In genomic region chr17:3285030-3285671, GRCm38 (mm10) we compare ENCODE assay signal across 8 mouse cellular contexts. TPM values are rescaled to one million over a fixed set of nuclear protein-coding genes. Genes with fewer than 3 reads are reported as not detected.
DNase-seq lines count a peak whose midpoint lies in the region; ATAC-seq and TF ChIP-seq lines count a peak whose summit lies in the region.

No protein-coding gene starts in this region.

- no peak overlapping the region for H3K4me2 ChIP-seq in heart, embryonic 14.5 days (ENCODE audit: low read length)
- H3K4me2 ChIP-seq in lung, embryonic 16.5 days (ENCODE audit: low read depth, low read length) = no peak overlapping the region
- H3K4me2 ChIP-seq in liver, postnatal 0 days (ENCODE audit: low read depth, low read length) = no peak overlapping the region

- no peaks in the 10 kb centered on the region for H3K36me3 ChIP-seq in heart, embryonic 14.5 days (ENCODE audit: control insufficient read depth, insufficient read depth, low read length)
- no peaks in the 10 kb centered on the region for H3K36me3 ChIP-seq in lung, embryonic 16.5 days (ENCODE audit: control insufficient read depth, insufficient read depth, low read length)
- no peaks in the 10 kb centered on the region for H3K36me3 ChIP-seq in liver, postnatal 0 days (replicated peaks; ENCODE audit: insufficient read depth, low read length)

- H3K4me1 ChIP-seq in heart, embryonic 14.5 days (ENCODE audit: control insufficient read depth in 2 of 2, insufficient read depth in 2 of 2, low read length in 2 of 2) = peaks cover 1 to 4% of the 10 kb centered on the region in 2 experiments; a peak in 1 of 4 replicates
- H3K4me1 ChIP-seq in lung, embryonic 16.5 days (replicated peaks; ENCODE audit: control insufficient read depth, insufficient read depth, low read length) = peaks cover 11% of the 10 kb centered on the region
- H3K4me1 ChIP-seq in liver, postnatal 0 days (ENCODE audit: insufficient read depth) = no peaks in the 10 kb centered on the region

- no peak overlapping the region for H3K9ac ChIP-seq in heart, embryonic 14.5 days (ENCODE audit: low read length)
- no peak overlapping the region for H3K9ac ChIP-seq in lung, embryonic 16.5 days (ENCODE audit: low read length)
- no peak overlapping the region for H3K9ac ChIP-seq in liver, postnatal 0 days (replicated peaks)

- intact Hi-C loops in gastrocnemius, postnatal 14 days (cut with DNase I; ENCODE audit: low total_unique reads) = no loop called here

- TF ChIP-seq CTCF in liver, postnatal 0 days (IDR thresholded peaks at IDR 0.05; ENCODE audit: low read depth) = no peak

- H3K27ac ChIP-seq in heart, embryonic 14.5 days (replicated peaks in 1 of 2; ENCODE audit: control insufficient read depth in 1 of 2, insufficient read depth in 1 of 2, low read depth in 2 of 2, low read length in 2 of 2) = peak overlapping the region; percentile 16 to 43; a peak in 3 of 4 replicates
- peak overlapping the region; percentile 36; the same call in 1 of the 2 replicates for H3K27ac ChIP-seq in lung, embryonic 16.5 days (ENCODE audit: low read length)
- no peak overlapping the region for H3K27ac ChIP-seq in liver, postnatal 0 days (ENCODE audit: low read depth)

- 32% methylated on average over 8 of the region's 8 CpGs for WGBS in heart, embryonic 14.5 days
- 21% methylated on average over 8 of the region's 8 CpGs for WGBS in lung, embryonic 16.5 days
- 51% methylated on average over 8 of the region's 8 CpGs for WGBS in liver, postnatal 0 days (ENCODE audit: insufficient replicate concordance)

- H3K27me3 ChIP-seq in heart, embryonic 14.5 days (ENCODE audit: control insufficient read depth, insufficient read depth, low read length) = no peaks in the 10 kb centered on the region
- H3K27me3 ChIP-seq in lung, embryonic 16.5 days (ENCODE audit: control insufficient read depth, insufficient read depth, low read depth, low read length) = no peaks in the 10 kb centered on the region
- no peaks in the 10 kb centered on the region for H3K27me3 ChIP-seq in liver, postnatal 0 days (ENCODE audit: insufficient read depth, low read length)

- H3K4me3 ChIP-seq in heart, embryonic 14.5 days (ENCODE audit: control insufficient read depth in 1 of 2, insufficient read depth in 1 of 2, low read depth in 1 of 2, low read length in 2 of 2) = no peak overlapping the region
- H3K4me3 ChIP-seq in lung, embryonic 16.5 days (ENCODE audit: low read length) = no peak overlapping the region
- H3K4me3 ChIP-seq in liver, postnatal 0 days (ENCODE audit: low read depth, low read length) = no peak overlapping the region

- ATAC-seq in heart, embryonic 14.5 days (ENCODE audit: insufficient number of reproducible peaks, insufficient read depth, low FRiP score, low read depth) = no peak
- ATAC-seq in lung, embryonic 16.5 days (ENCODE audit: low read depth) = peak; percentile 43; the same call in 1 of the 2 replicates
- no peak for ATAC-seq in liver, postnatal 0 days

- peak; percentile 29 for DNase-seq in gastrocnemius, postnatal 14 days
- no peak for DNase-seq in gastrocnemius, adult 8-10 months (ENCODE audit: low spot score in 2 of 2)
- peak; percentile 30 for DNase-seq in cerebellum, adult 9-11 months
- DNase-seq in thymus, adult 18-20 months = no peak
- no peak for DNase-seq in spleen, postnatal 4 days (ENCODE audit: low spot score in 2 of 2)
- DNase-seq in liver, postnatal 0 days = no peak

- no peak for TF ChIP-seq EP300 in liver, postnatal 0 days (IDR thresholded peaks at IDR 0.05; ENCODE audit: low read depth)

- no peaks in the 10 kb centered on the region for H3K9me3 ChIP-seq in heart, embryonic 14.5 days (ENCODE audit: control insufficient read depth, low read length)
- H3K9me3 ChIP-seq in lung, embryonic 16.5 days (ENCODE audit: control insufficient read depth, low read length) = no peaks in the 10 kb centered on the region
- H3K9me3 ChIP-seq in liver, postnatal 0 days (ENCODE audit: low read length) = no peaks in the 10 kb centered on the region

RNA-seq across cellular contexts. Expression of gene Tiam2, which starts 41.2 kb away (rescaled TPM):
- total RNA-seq in gastrocnemius, postnatal 14 days (2021) = 1 to 10 TPM; 3.1 to 3.9 TPM
- total RNA-seq in gastrocnemius, adult 8-10 months (2022) = 1 to 10 TPM; 2.3 to 4.1 (median 2.8) TPM
- 3.7 and 3.9 TPM in 2 replicates for polyA plus RNA-seq in heart, embryonic 14.5 days (2014; fragmentation: Nextera tagmentation; extraction: Ambion mirVana)
- polyA plus RNA-seq in lung, embryonic 16.5 days (2015; fragmentation: Nextera tagmentation; extraction: Ambion mirVana) = 6.0 TPM in 2 replicates
- polyA plus RNA-seq in liver, postnatal 0 days (2015; fragmentation: Nextera tagmentation; extraction: Ambion mirVana) = 0.54 and 0.56 TPM in 2 replicates

Comparison
In these comparisons a context has a peak if more than half of its experiments do, and no peak if none do; other contexts are left out.
1. DNase-seq: peak in gastrocnemius, postnatal 14 days (single experiment) and cerebellum, adult 9-11 months (single experiment); none in gastrocnemius, adult 8-10 months (0 of 2), thymus, adult 18-20 months (0 of 2), spleen, postnatal 4 days (0 of 2) and liver, postnatal 0 days (single experiment).